Mouse (Mus musculus) mature B cell (primary cell): ENCODE results near the gene Slc38a8.

Experiments used
- in situ Hi-C: fragments of 300-500 bp; cut with MboI; formaldehyde crosslinking; loops from 2 replicates; pipeline ENCODE4 v1.14.3; 2019

Gene Slc38a8

DNA sequence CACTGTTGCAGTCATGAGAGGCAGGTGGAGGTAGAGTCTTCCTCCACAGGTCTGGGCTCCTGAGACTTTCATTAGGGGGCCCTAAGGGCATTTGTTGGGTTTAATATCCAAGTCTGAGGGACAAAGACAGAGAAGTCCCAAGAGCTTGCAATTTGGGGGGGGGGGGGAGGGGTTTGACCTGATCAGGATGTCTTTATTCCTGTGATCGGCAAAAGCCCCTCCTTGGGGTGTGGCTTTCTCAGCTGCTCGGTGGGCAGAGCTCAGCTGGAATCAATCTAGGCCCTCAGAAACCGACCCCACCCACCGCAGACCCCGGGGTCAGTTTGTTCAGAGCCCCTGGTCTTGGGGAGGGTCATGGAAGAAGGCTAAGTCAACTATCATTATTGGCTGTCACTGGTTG is at the start of gene Slc38a8:
Gene Slc38a8 (minus strand): TSS at position 101 of the 400 bp plus-strand sequence.
- in situ Hi-C loops, result no loop called here

DNA sequence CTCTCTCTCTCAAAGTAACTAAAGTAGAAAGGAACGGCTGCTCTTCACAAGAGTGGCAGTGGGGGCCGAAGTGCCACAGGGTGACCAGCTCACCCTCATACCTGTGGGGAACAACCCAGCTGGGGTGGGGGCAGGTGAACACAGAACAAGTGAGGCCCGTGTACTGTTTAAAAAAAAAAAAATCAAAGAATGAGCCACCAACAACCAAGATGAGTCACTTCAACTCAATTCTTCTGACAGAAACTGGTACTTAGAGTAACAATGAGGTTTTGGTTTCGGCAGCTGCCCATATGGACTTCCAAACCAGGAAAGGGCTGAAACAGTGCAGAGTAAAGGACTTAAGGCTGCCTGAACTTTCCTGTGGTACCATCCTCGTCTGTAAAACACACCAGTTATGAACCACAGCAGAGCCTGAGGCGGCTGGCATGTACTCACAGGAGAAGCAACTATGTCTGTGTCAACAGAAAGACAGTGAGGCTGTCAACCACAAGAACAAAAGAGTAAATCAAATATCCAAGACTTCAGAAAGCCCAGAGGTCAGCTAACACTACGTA is 47.1 kb upstream of the Slc38a8 start:
- in situ Hi-C loops, result no loop called here

DNA sequence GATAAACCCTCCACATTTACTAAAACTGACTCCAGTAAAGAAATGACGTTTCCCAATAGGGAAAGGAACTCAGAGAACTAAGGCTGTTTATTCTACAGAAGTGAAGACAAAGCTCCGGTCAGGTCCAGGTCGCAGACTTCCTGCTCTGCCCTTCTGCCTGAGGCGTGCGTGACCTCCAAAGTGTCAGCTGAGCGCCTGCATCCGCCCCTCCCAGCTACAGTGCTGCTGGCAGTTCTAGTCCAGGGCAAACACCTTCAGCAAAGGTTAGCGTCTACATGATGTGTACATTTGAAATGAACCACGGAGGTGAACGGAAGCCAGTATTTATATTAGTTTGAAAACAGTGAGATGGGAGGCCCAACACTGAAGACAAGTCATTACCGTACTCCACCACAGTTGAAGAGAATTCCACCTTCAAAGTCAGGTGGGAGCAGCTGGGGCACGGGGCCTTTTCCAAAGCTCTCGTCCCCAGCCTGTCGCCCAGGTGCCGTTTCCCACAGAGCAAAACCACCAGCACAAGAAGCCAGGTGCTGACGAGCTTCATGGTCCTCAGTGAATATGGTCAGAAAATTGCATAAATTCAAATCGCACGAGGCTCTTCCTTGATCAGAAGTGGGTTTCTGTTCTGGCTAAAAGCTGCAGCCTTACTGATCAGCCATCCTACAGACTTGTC is 45.7 kb upstream of the Slc38a8 start:
- in situ Hi-C loops, result no loop called here

DNA sequence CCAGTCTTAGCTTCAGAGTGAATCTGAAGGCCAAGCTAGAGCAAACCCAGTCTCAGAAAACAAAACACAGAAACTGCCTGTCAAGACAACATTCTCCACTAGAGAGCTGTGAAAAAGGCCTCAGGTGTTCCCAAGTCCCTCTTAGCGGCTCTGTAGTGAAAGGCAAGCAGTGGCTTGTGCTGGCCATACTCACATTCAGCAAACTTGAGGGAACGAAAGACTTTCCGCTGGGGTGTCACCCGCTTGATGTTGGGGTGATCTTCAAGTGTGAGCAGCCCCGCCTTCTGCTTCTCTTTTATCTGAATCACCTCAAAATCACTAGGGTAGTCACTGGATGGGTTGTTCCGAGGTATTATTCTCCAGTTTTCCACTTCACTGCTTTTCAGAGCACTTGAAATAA is 44.3 kb upstream of the Slc38a8 start:
- in situ Hi-C loops, result no loop called here

DNA sequence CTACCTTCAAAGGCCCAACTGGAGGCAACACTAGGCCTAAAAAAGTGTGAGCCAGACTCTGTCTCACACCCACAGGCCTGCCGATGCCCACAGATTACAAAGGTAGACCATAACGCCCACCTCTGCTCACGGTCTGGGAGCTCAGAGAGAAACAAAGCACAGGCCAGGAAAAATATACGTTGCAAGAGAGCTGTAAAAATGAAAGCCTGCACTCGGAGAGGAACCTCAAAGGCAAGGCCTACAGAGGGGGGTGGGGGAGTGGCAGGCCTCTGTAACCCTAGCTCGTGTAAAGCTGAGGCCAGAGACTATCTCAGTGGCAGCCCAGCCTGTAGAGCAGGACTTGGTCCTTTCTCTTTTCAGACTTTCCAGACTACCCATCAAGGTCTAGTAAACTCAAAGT is 43.7 kb upstream of the Slc38a8 start:
- in situ Hi-C loops, result no loop called here

DNA sequence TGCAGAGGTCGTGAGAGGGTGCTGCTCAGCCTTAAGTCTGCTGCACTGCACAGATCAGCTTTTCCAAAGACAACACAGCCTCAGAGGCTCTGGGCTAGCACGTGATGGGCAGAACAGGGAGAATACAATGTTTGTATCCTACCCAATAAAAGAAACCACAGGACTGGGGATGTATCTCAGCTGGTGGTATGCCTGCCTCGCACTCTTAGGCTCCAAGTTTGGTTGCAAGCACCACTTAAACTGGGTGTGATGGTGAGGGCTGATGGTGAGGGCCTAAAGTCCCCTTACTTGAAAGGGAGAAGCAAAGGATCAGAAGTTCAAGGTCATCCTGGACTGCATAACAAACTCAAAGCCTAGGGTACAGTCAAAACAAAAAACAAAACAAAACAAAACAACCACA is 43.1 kb upstream of the Slc38a8 start:
- in situ Hi-C loops, result no loop called here

DNA sequence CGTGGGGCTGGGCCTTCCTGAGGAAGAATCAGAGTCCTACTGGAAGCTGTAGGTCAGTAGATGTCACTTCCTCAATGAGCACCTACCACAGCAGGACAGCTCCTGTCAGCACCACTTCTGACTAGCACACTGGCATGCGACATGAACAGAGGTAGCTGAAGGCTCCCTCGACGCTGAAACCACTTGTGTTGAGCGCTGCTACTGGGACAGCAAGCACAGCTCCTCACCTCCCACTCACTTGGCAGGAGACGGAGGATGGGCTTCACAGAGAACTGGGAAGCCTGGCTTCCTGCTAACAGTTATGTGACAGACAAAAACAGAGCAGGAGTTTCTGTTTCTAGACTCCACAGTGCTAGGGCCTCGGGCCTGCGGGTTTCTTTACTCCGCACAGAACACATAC is 30.5 kb upstream of the Slc38a8 start:
- in situ Hi-C loops, result no loop called here

DNA sequence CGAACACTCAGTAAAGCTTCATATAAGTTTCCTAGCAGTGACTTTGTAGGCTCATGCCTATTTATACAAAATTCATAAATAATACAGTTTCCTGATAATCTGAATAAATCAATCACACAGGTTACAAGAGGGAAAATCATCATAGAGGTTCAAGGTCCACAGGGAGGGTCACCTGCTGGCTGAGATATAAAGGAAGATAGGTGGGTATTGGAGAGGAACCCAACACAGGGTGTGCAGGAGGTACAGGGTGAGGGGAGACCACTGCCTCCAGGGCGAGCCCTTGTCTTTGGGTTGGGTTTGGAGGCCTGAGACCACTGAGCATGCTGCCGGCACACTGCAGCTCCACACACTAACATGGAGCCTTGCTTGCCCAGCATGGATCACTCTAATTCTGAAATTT is 29.9 kb upstream of the Slc38a8 start:
- in situ Hi-C loops, result no loop called here

DNA sequence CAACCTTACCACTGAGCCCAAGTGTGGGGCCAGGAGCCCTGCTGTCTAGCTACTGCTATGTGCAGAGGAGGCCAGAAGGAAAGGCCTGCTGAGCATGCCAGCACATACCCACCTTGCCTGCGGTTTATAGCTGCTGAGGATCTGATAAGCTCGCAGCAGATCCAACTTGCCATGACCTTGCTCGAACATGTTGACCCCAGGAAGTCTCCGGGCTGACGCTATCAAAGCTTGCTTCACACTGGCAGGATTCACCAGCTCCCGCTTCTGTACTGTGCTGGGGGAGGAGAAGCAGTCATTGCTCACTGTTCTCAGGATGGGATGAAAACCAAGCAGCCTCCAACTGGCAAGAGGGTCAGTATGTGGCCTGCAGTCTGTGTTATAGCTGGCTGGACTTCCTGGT is 29.4 kb upstream of the Slc38a8 start:
- in situ Hi-C loops, result no loop called here

DNA sequence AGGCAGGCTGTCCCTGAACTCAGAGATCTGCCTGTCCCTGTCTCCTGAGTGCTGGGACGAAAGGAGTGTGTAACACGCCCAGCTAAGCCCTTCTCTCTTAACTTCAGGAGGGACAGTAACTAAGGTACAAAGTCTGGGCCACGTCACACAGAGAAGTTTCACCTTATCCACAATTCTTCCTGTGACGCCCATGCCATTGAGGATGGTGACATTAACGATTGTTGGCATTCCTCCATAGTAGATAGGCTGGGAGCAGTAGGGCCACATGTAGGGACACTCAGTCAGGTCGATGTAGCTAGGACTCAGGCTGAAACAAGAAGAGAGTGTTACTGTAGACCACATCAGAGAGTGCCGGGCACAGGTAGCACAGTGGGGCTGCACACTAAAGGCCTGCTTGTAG is 27.3 kb upstream of the Slc38a8 start:
- in situ Hi-C loops, result no loop called here

DNA sequence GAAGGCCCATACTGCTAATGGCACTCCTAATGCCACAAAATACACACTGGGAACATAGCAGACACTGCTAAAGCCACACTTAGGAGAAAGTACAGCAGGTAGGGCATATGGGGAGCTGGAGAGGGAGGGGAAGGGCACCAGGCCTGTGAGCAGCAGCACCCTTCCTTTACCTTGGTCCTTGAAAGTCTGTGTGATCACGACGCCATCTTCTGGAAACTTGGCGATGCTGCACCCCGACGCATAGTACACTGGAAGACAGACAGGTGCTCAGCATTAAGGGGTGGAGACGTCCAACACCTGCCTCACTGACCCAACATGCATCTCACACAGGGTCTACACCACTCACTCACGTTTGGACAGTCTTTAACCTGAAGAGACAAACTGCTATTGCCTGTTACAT is 18.6 kb upstream of the Slc38a8 start:
- in situ Hi-C loops, result no loop called here

DNA sequence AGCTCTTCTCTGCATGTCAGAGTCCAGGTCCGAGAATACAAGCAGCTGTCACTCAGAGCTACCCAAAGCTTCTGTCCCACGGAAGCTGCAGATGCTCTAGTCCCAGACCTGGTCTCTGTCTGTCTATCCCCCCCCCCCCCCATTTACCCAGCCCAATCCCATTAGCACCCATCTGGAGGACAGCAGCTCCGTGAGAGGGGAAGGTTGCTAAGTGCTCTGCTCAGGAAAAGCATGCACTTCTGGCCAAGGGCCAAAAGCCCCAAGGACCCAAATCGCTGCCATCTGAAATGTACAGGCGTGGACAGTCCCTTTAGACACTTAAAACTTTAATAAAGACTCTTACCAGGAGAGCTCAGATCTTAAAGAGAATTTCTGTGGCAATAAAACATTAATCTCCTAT is 15.2 kb upstream of the Slc38a8 start:
- in situ Hi-C loops, result no loop called here

DNA sequence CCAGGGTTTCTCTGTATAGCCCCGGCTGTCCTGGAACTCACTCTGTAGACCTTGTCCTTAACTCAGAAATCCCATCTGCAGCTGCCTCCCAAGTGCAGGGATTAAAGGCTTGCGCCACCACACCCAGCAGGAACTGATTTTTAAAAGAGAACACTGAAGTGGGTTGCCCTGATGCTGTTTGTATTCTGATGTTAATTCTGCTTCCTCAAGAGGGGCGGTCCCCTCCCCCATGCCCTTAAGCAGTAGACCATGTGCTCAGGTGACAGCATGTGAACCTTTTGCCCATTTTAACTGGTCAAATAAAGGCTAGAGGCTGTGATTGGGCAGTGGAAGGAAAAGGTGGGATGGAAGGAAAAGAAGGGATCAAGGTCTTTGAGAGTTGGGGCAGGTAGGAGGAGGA is 14.3 kb upstream of the Slc38a8 start:
- in situ Hi-C loops, result no loop called here

DNA sequence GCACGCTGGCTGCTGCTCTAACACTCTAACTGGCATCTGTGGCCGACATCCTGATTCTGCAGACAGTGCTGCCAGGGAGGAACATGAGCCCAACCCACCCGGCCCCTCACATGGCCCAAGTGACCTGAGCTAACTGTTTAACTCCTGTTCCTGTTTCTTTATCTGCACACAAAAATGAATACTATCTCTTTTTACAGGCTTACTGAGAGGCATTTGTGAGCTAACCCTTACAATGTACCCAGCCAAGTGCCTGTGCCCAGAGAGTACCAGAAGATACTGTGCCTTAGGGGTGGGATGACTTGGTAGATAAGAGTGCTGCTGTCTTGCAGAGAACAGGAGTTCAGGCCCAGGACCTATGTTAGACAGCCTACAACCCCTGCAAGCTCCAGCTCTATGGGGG is 13.4 kb upstream of the Slc38a8 start:
- in situ Hi-C loops, result no loop called here

DNA sequence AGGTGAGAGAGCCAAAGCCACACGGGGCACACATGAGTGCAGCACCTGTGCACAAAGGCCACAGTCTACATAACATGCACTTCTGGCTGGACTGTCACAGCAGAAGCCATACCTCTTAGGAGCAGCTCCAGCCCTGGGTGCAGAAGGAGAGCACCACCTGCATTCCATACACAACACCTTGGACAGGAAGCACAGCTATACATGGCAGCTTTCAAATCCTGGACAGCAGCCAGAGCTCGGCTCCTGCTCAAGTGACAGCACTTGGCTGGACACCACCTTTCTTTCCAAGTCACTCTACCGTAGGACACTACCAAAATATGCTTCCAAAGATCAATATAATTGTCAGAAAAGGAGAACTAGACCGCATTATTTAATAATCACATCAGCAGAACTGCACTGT is 11.9 kb upstream of the Slc38a8 start:
- in situ Hi-C loops, result no loop called here

DNA sequence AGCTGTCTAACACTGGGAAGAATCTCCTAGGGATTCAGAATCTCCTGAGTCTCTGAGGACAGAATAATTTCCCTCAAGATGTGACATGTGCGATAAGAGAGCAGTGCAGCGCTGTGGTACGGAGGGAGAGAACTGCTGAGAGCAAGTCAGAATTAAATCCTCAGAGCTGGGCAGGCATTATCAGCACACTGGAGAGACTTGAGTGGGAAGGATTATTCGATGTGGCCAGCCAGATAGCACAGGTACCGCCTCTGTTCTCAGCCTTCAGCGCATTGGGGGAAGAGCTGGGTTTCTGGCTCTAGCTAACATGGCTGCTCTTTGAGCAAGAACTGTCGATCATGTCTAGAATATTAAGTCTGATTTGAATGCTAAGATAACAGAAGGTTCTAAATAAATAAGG is 10.2 kb upstream of the Slc38a8 start:
- in situ Hi-C loops, result no loop called here

DNA sequence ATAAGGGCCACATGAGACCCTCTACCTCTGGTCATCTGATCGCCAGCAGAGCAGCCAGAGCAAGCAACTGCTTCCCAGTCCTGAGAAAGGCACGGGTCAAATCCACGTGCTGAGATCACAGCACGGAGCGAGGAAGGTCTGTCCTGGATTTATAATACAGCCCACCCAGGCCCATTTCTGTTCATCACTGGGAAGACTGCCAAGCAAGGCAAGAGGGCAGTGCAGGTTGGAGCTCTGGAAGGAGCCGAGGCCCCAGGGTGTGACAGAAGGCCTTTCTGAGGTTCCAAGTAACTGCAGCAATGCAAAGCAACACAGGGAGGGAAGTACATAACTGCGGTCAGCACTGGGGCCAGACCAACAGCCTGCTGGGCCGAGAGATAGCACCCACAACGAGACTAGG is 9.0 kb upstream of the Slc38a8 start:
- in situ Hi-C loops, result no loop called here

DNA sequence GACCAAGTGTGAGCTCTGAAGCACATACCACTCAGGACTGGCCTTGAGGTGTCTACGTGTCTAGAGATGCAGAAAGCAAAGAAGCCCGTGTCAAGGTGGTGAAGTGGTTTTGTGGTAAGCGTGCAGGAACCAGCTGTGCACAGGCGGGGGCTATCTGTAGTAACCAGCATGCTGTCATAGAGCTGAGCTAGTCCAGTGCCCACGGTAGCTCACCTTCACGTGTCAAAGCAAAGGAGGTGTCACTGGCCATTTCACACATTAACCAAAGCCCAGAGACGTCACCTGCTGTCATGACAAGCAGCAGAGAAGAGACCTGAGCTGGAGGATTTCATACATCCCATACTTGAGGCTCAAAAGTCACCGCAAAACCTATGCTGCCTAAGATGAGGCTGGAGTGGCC is 4.6 kb upstream of the Slc38a8 start:
- in situ Hi-C loops, result no loop called here

DNA sequence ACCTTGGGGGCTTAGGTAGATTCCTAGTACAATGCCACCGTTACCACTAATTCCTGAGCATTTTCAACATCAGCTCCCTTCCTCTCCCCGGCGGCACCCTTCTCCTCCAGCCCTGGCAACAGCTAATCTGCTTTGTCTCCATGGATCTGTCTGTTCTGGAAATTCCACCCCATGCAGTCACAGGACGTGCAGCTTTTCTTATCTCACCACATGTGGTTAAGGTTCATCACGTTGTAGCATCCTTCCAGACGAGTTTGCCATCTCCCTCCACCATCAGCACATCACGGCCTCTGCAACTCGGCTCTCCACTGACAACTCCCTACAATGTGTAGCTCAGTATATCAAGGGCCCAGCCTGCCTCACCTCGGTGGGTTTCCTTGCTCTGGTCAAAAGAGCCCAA is 4.0 kb upstream of the Slc38a8 start:
- in situ Hi-C loops, result no loop called here

DNA sequence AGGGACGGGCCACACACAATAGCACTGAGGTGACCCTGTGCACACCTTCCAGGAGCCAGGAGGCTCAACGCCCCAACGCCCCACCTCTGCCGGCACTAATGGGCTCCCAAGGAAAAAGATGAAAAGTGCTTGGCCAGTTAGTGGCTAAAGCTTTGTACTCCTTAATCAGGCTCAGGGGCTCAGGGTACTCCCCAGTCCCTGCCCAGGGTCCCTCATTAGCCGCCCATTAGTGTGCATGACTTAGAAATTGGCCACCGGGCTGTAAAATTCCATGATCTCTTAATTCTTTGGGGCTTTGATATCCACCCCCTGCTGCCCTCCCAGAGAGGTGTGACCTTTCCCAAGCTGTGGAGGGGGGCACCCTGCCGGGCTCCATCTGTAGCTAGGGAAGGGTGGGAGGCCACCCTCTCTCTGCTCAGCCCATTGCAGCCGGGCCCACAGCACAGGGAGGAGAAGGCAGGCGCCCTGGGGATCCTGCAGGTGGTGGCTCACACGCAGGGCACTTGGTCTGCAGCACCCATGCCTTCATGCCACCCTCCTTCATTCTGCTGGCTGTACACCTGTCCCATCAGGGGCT is 1.8 kb upstream of the Slc38a8 start:
- in situ Hi-C loops, result no loop called here

DNA sequence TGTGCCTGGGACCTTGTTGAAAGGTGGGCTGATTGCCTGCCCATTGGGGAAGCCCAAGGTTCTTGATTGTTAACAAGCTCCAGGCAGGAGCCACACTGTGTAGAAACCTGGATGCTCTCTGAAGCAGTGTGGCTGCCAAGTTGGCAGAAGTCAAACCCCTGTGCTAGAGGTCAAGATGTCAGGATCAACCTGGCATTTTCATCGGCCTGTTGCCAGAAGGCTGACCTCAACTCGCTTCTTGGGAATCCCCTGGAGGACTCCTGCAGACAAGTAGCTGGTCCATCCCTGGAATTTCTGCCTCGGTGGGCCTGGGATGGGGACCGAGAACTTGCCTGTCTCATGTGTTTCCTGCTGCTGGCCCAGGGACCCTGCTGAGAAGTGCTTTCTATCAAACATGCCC is 613 bp upstream of the Slc38a8 start:
- in situ Hi-C loops, result no loop called here

DNA sequence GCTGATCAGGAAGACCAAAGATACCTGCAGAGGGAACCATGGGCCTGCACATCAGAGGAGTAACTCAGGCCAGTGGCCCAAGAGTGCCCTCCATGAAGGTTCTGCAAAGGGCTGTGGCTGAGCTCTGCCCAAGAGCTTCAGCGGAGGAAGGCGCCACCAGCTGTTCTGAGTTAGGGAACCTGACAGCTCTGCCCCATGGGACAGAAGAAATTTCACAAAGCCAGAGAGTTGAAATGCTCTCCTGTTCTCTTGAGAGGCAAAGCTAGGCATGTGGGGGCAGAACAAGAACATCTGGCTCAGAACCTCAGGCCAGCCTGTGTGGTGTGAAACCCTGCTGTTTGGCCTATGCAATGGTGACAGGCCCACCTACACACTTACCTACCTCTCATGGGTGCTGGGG is 1.7 kb downstream of the Slc38a8 start:
- in situ Hi-C loops, result loop anchor here (5.0 kb wide), 1 partner anchor 88 kb away; no protein-coding TSS in a partner anchor

DNA sequence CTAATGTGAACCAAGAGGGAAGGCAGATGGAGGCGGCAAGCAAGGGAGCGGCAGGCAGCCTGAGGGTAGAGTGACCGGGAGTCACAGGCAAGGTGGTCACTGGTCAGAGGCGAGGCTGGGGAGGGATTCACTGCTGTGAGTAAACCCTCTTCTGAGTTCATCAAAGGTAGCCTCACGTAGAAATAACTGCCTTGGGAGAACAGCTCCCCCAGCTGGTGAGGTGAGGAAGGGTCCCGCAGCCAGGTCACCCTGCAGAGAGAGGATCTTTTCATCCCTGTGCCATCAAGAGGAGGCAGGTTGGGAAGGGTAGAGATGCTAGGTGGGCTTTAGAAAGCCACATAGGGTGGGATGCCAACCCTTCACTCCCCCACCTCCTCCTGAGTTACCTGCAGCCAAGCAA is 4.7 kb downstream of the Slc38a8 start:
- in situ Hi-C loops, result loop anchor here (5.0 kb wide), 1 partner anchor 85 kb away; no protein-coding TSS in a partner anchor

DNA sequence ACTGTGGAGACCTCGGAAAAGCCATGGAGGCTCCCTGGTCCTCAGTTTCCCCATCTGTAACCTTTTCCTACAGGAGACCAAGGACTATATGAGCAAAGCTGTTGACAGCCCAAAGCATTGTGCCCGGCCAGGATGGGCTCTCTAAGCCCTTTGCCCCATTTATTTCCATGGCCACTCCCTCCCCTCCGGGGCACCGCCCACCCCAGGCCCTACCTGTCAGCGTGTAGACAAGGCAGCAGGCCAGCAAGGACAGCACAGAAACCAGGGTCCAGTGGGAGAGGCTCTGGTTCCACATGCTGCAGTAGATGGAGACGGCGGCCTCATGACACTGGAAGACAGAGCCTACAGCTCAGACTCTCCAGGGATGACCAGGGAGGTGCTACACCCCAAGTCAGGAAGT is 14.4 kb downstream of the Slc38a8 start:
- in situ Hi-C loops, result no loop called here
